Mouse (Mus musculus) layer of hippocampus, postnatal 14 days (tissue): ENCODE measurements at regions not wholly inside any gene's neighbourhood (a gene's known extent, or its start where the extent isn't known, plus 50 kb on each side); places are given as distances from the start of the nearest gene placed in this dataset.

ENCODE experiments used
- DNase-seq, 2 experiments: peaks; one replicate each; pipeline ENCODE4 v3.0.0; 2021 to 2022; ENCODE audit warnings: low spot score in 2 of 2, mixed read lengths in 1 of 2

DNA sequence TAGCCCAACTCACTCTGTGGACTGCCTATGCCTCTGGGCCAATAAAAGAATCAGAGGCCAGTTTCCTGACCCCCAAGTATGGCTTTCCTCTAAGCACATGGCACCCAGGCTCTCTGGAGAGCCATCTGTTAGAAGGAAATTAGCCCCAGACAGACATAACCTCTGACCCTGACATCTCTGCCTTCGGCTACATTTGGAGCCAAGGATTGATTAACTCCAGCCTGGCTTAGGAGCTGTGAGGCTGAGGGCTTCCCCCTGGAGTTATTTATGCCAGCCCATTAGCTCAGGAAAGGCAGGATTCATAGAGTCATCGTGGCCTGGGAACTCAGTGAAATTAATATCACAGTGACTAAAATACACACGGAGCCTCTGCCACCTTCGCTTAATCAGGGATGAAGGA lies 137.5 kb downstream of the Wscd1 start:
- no peak for DNase-seq

DNA sequence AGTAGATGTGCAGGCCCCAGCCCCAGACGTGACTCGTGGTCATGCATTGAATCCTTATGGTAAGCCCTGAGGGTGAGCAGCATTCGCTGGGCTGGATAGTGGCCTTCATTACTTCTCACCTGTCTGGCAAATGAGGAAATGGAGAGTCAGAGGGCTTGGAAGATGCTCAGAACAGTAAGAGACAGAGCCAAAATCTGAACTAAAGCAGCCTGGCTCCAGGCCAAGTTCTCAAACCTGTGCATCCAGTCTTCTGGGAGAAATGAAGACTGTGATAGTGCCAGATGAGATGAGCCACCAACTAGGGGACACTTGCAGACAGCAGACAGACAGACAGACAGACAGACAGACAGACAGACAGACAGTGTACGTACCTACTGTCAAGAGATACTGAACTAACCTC lies 137.1 kb downstream of the Wscd1 start:
- no peak for DNase-seq

DNA sequence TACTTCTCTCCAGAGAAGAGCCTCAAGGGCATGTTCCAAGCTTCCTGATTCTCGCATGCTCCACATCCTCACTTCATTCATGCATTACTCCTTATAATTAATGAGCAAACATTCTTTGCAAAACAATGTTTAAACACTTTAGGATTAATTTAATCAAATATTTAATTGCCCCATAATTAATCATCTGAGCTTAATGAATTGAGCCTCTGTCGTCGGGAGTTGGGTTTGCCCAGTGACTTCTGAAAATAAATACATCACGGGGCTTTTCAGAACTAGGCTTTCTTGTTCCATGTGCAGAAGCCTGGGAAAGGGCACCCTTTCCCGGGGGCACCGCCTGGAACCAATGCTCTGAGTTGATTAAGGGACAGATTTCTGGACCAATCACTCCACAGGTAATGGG lies 135.1 kb downstream of the Wscd1 start:
- no peak for DNase-seq

DNA sequence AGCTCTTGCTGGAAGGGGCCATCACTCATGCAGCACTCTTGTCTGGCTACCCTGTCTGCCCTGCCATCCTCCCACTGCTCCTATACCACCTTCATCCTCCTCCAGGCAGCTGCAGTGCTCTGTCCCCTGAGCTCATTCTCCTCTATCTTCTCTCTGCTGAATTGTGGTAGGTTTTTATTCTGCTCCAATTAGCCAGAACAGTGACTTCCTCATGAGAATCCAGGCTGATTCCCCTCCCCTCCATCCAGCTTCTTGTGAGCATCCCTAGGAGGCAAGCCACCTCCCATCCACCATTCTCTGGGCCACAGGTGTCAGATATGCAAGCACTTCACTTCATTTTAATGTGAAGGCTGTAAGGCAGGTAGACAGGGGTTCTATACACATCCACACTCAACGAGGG lies 132.1 kb downstream of the Wscd1 start:
- no peak for DNase-seq

DNA sequence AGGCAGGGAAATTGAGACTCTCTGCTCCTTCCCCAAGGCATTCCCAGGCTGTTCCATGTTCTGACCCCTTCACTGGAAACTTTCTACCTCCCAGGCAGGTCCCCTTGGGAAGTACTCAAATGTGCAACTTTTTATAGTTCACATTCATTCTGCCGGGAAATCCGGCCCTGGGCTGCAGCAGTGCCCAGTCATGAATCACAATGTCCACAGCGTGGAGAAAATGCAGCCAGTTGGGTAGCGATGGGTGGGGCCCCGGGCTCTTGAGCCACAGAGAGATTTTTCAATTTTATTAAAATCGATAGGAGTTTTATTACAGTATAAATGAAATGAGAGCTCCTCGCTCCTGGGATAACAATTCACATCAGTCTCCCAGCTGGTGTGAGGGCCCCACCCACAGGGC lies 121.6 kb downstream of the Wscd1 start:
- no peak for DNase-seq

DNA sequence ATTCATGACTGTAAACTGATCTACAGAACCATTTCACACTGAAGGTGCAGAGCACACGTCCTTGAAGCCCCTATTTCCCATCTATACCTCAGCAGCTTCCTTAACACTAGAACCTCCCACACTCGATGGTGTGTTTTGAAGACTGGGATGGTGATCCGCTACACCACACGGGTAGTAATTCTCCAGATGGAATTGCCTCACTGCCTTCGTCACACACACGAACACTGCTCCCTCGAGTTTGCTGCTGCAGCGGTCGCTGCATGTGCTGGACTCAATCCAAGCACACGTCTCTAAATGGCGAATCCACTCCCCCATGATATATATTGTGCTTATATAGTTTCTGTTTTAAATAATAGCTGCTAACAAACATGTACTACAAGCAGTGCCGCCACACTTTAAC lies 117.0 kb downstream of the Wscd1 start:
- no peak for DNase-seq

DNA sequence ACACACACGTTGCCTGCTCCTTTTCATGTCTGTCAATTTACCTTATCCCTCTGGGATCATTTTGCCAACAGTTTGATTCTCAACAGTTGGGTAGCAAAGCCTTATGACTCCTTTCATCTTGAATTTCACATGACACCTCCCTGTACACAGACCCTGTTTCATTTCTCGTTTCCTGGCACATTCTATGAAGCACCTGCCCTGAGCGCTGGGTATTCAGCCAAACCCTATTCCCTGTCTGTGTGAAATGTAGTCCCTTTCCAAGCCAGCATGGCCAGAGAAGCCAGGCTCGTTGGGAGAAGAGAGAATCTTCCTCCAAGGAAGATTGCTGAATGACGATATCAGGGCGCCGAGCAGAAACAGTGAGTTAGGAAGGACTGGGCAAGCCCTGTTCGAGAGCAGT lies 108.2 kb downstream of the Wscd1 start:
- DNase-seq, result no peak

DNA sequence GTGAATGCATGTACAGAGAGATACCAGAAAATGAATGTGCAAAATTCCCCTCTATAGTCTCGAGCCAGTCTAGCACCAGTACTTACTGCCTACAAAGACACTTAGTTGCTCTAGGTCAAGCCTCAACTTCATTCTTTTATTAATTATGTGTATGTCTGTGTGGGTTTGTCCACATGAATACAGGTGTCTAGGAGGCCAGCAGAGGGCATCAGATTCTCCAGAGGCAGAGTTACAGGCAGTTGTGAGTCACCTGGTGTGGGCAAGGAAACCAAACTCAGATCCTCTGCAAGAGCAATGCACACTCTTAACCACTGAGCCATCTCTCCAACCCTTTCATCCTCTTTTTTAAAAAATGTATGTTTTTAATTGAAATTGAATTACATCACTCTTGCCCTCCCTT lies 105.8 kb downstream of the Wscd1 start:
- no peak for DNase-seq

DNA sequence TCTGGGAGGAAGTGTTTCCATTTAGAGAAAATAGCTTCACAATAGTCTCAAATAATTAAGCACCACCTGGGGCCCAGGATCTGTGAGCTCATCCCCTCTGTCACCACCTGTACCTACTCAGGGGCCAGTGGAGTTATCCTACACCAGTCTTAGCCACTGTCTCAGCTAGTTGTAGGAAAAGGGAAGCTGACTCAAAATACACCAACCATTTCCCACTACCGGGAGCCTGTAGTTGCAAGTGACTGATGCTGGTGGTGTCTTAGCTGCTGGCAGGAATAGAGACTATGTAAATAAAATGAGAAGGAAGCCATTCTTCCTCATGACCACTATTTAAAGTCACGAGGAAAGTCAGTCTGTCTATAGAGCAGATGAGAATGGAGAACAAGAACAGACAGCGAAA lies 105.3 kb downstream of the Wscd1 start:
- DNase-seq, result no peak

DNA sequence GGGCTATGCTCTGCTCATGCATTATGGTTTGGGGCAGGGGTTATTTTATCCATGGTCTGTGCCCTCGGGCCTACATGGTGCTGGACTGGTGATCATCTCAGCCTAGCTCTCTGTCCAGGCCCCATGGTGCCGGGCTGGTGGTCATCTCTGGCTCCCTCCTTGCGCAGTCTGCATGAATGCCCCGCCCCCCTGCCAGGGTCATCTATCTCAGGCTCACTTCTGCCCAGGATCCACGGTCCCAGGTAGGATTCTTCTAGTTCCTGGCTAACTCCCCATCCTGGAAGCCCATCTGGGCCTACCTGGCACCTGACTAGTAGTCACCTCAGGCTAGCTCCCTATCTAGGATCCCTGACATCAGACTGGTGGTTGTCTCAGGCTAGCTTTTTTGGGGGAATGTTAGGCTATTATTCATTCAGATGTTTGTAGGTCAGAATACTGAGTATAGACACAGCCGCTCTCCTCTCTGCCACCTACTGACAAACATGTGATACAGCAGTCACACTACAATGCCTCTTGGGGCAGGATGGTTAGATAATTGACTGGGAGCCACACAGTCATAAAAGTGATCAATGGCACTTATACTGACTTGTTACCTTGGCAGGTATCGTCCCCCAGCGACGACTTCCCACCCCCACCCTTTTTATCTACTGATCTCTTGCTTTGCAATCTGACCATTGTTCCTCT lies 98.1 kb downstream of the Wscd1 start:
- peak in 1 of 2 experiments; percentile 26 for DNase-seq

DNA sequence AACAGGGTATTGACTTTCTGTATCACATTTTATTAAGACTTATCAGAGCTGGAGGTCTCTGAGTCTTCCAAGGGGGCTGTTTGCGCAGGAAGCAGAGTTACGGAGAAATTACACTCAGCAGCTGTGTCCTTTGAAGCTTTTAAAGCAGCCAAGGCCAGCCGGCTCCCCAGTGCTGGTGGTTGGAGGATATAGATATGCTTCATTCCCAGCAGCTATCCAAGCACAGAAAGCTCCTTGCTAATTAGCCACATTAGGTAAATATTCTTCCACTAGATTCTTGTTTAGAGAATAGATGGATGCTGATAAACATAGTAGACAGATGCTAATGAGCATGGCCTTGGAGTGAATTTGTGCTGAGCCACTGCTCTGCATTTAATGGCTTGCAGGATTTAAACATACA lies 96.8 kb downstream of the Wscd1 start:
- no peak for DNase-seq

DNA sequence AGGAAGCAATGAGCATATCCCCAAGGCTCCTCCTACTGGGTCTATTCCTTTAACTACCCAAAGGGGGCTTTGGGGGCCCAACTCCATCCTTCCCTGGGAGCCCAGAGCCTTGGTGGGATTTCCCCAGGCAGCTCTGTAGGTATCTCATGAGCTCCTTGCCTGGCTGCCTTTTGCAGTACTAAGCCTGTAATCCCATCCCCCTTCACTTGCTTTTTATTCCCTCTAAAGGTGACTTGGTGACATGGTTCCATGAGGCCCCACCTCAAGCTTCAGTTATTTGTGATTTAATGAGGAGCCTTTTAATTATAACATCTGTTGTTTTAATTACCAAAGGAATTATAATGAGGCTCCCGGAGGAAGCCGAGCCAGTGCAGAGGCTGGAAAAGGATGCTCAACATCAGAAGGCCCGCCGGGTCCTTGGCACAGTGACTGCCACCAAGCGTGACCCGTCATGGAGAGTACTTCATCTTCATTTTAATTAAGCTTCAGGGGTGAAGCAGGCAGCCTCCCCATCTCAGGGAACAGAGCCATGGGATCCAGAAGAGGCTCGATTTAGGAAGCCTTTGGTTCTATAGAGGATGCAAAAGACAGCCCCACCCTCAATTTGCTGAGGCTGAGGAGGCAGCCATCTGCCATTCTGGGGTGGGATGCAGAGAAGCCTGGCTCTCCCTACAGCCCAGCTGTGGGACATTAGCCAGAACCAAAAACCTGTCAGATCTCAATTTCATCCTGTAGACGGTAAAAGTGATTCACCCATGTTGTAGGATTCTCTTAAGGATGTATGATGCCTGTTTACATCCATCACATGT lies 91.1 kb downstream of the Wscd1 start:
- no peak for DNase-seq
